Mouse (Mus musculus): Measurements from ENCODE around the gene Glis2. TPM values are rescaled to one million over a fixed set of nuclear protein-coding genes. Genes with fewer than 3 reads are reported as not detected.
A peak's percentile ranks its signal among the peaks of the same experiment; 100 is the strongest.

Glis2 gene
- polyA plus RNA-seq, 1 experiment from 2014 or later, result 29.2 TPM

- no peaks in the 10 kb centered on the region for H3K9me3 ChIP-seq (ENCODE audit: low read depth, low read length)
- TF ChIP-seq CTCF (IDR thresholded peaks at IDR 0.05; ENCODE audit: low read depth), result no peak
- H3K4me3 ChIP-seq (ENCODE audit: low read depth, low read length), result no peak overlapping the region
- peak overlapping the region; percentile 16 for H3K4me2 ChIP-seq
- H3K36me3 ChIP-seq (ENCODE audit: insufficient read depth), result no peaks in the 10 kb centered on the region
- H3K4me1 ChIP-seq (ENCODE audit: insufficient read depth), result peaks cover 56% of the 10 kb centered on the region
- ATAC-seq (ENCODE audit: insufficient read depth) (no peak; the same call in 1 of the 2 replicates), DNase-seq (no peak)
- H3K27me3 ChIP-seq (ENCODE audit: insufficient read depth, low read length), result no peaks in the 10 kb centered on the region
- H3K9ac ChIP-seq, result peak overlapping the region; percentile 33; the same call in 1 of the 2 replicates
- 39% methylated on average over 1 of the region's 1 CpGs for WGBS
- H3K27ac ChIP-seq (ENCODE audit: low read depth), result peak overlapping the region; percentile 90
These were observed 8.9 kb downstream of the Glis2 start for GRCm38 (mm10) chr16:4603453-4603837.

DNA sequence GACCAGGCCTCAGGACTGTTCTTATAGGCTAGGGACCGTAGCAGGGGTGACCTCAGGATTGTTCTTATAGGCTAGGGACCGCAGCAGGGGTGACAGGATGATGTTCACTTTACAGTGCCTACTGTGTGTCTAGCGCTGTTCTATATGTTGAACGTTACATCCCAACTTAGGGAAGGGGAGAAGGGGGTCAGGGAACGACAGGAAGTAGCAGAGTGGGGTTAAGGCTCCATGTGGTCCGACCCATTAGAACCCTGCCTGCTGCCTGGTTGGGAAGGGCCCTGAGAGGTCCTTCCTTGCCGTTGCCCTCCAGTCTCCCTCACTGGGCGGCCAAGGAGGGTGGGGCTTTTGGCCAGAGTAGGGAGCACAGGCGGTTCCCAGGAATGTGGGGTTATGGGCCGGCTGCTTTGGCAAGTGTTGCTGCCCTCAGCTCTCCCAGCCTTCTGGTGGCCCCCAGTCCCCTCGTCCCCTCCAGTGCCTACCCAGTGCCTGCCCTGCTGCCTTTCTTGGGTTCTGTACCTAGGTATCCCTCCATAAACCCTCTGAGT is 9.9 kb downstream of the Glis2 start:
- Histone ChIP-seq H3K4me2 (0 out of 2 replicates have a peak overlapping the region, but pooled peaks have one; percentile 10), H3K4me3 (ENCODE audit: low read depth, low read length) (no peak overlapping the region), H3K9me3 (ENCODE audit: low read depth, low read length) (no peaks in the 10 kb centered on the region), H3K9ac (peak overlapping the region; percentile 32), H3K36me3 (ENCODE audit: insufficient read depth) (peaks cover 8% of the 10 kb centered on the region), H3K27me3 (ENCODE audit: insufficient read depth, low read length) (no peaks in the 10 kb centered on the region), H3K4me1 (ENCODE audit: insufficient read depth) (peaks cover 50% of the 10 kb centered on the region), H3K27ac (ENCODE audit: low read depth) (peak overlapping the region; percentile 90)
- 45% methylated on average over 11 of the region's 11 CpGs for WGBS
- TF ChIP-seq CTCF (IDR thresholded peaks at IDR 0.05; ENCODE audit: low read depth), result no peak
- DNase-seq (no peak), ATAC-seq (ENCODE audit: insufficient read depth) (no peak)

- no peaks in the 10 kb centered on the region for H3K27me3 ChIP-seq (ENCODE audit: insufficient read depth, low read length)
- no peak overlapping the region for H3K4me3 ChIP-seq (ENCODE audit: low read depth, low read length)
- peaks cover 19% of the 10 kb centered on the region for H3K36me3 ChIP-seq (ENCODE audit: insufficient read depth)
- no peak overlapping the region for H3K4me2 ChIP-seq
- 51% methylated on average over 13 of the region's 13 CpGs for WGBS
- peaks cover 50% of the 10 kb centered on the region for H3K4me1 ChIP-seq (ENCODE audit: insufficient read depth)
- no peak for DNase-seq
- no peak for ATAC-seq (ENCODE audit: insufficient read depth)
- H3K9me3 ChIP-seq (ENCODE audit: low read depth, low read length), result no peaks in the 10 kb centered on the region
- H3K27ac ChIP-seq (ENCODE audit: low read depth), result 0 out of 2 replicates have a peak overlapping the region, but pooled peaks have one; percentile 3
- no peak for TF ChIP-seq CTCF (IDR thresholded peaks at IDR 0.05; ENCODE audit: low read depth)
- no peak overlapping the region for H3K9ac ChIP-seq
These were observed 11.1 kb downstream of the Glis2 start for GRCm38 (mm10) chr16:4605514-4606131.

DNA sequence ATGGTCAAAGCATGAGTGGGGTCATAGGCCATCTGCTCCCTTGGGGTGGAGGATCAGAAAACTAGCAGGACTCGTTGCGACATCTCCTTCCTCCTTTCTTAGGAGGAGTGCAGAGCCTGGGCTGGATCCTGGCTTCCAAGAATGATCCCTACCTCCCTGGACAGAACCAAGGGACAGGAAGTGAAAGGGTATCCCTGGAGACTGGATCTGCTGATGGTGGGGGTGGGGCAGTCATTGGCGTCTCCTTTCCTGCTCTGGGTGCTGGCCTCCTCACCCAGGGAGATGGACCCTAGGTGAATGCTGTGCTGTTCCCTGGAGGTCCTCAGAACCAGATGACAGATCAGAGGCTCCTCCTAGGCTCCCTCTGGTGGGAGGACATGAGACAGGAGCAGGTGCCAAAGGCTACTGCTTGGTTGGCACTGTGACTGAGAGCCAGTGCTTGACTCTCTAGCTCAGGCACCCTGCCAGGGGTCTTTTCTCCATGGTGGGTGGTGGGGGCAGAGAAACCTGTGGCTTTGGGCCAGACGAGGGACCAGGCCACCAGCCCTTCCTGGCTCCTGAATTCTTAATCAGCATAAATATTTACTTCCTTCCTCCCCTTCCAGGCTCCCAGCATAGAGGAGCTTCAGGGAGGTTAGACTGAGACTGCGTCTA is 12.0 kb downstream of the Glis2 start:
- H3K27ac ChIP-seq (ENCODE audit: low read depth), result 0 out of 2 replicates have a peak overlapping the region, but pooled peaks have one; percentile 3
- peak overlapping the region; percentile 16; the same call in 1 of the 2 replicates for H3K4me2 ChIP-seq
- H3K4me1 ChIP-seq (ENCODE audit: insufficient read depth), result peaks cover 50% of the 10 kb centered on the region
- peak; percentile 66 for TF ChIP-seq CTCF (IDR thresholded peaks at IDR 0.05; ENCODE audit: low read depth)
- H3K9ac ChIP-seq, result no peak overlapping the region
- no peak overlapping the region for H3K4me3 ChIP-seq (ENCODE audit: low read depth, low read length)
- ATAC-seq (ENCODE audit: insufficient read depth) (no peak), DNase-seq (peak; percentile 72)
- WGBS, result 15% methylated on average over 5 of the region's 5 CpGs
- peaks cover 26% of the 10 kb centered on the region for H3K36me3 ChIP-seq (ENCODE audit: insufficient read depth)
- H3K9me3 ChIP-seq (ENCODE audit: low read depth, low read length), result no peaks in the 10 kb centered on the region
- no peaks in the 10 kb centered on the region for H3K27me3 ChIP-seq (ENCODE audit: insufficient read depth, low read length)

DNA sequence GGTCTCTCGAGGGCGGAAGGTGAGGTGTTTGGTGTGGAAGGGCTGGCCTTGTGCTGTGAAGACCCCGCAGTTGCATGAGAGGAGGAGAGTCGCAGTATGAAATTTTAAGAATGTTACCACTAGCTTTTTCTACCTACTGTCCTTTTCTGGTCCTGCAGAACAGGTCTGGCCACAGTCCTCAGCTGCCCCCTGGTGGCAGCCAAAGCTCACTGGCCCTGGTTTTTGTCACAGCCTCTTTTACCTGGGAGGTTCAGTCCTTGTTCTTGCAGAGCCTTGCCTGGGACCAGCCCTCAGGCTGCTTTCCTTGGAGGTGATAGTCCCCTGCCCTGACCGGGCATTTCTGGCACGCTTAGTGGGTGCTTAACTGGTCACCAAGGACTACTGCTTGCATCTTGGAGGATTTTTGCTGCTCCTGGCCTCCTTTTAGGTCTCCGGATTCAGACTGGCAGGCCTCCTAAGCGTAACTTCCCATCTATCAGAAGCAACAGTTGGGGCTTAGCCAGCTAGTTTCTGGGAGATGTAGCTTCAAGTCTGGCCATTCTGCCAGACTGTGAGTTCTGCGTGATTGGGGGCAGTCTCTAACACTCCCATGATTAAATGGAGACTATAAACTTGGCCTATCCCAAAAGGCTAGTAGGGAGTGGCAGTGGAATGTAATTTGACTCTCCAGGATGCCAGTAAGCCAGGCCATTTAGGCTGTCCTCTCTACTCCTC is 13.5 kb downstream of the Glis2 start:
- no peak overlapping the region for H3K4me2 ChIP-seq

DNA sequence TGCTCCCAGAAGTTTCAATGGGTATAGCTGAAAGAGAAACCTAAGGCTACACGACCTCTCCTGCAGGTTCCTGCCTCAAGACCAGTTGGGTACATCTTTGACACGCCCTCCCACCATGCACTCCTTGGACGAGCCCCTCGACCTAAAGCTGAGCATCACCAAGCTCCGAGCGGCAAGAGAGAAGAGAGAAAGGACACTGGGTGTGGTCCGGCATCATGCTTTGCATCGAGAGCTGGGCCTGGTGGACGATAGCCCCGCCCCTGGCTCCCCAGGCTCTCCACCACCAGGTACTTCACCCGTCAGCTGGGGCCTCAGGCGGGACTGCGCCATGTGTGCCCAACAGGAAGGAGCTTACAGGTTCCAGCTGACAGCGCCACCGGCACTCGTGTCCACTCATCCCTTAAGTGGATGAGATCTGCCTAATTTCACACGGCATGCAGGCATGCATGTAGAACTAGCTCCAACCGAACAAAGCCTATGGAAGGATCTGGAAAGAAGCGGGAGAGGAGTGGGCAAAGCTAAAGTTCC is 14.1 kb downstream of the Glis2 start:
- H3K4me2 ChIP-seq, result no peak overlapping the region
- no peak for TF ChIP-seq CTCF (IDR thresholded peaks at IDR 0.05; ENCODE audit: low read depth)
- no peak overlapping the region for H3K4me3 ChIP-seq (ENCODE audit: low read depth, low read length)
- WGBS, result 80% methylated on average over 19 of the region's 19 CpGs
- no peaks in the 10 kb centered on the region for H3K27me3 ChIP-seq (ENCODE audit: insufficient read depth, low read length)
- H3K4me1 ChIP-seq (ENCODE audit: insufficient read depth), result peaks cover 35% of the 10 kb centered on the region
- no peak overlapping the region for H3K9ac ChIP-seq
- no peak for DNase-seq
- H3K9me3 ChIP-seq (ENCODE audit: low read depth, low read length), result no peaks in the 10 kb centered on the region
- peaks cover 46% of the 10 kb centered on the region for H3K36me3 ChIP-seq (ENCODE audit: insufficient read depth)
- H3K27ac ChIP-seq (ENCODE audit: low read depth), result no peak overlapping the region
- 0 out of 2 replicates have a peak, but pooled peaks have one; percentile 6 for ATAC-seq (ENCODE audit: insufficient read depth)

More for the DNA sequence above, 13.5 kb downstream of the Glis2 start:
- TF ChIP-seq CTCF (IDR thresholded peaks at IDR 0.05; ENCODE audit: low read depth), result peak; percentile 99
- peaks cover 41% of the 10 kb centered on the region for H3K4me1 ChIP-seq (ENCODE audit: insufficient read depth)
- no peak overlapping the region for H3K9ac ChIP-seq
- ATAC-seq (ENCODE audit: insufficient read depth) (peak; percentile 38; the same call in 1 of the 2 replicates), DNase-seq (peak; percentile 94)
- no peaks in the 10 kb centered on the region for H3K9me3 ChIP-seq (ENCODE audit: low read depth, low read length)
- no peak overlapping the region for H3K4me3 ChIP-seq (ENCODE audit: low read depth, low read length)
- no peaks in the 10 kb centered on the region for H3K27me3 ChIP-seq (ENCODE audit: insufficient read depth, low read length)
- no peak overlapping the region for H3K27ac ChIP-seq (ENCODE audit: low read depth)
- H3K36me3 ChIP-seq (ENCODE audit: insufficient read depth), result peaks cover 40% of the 10 kb centered on the region
- 35% methylated on average over 9 of the region's 9 CpGs for WGBS

All from lung, embryonic 14.5 days (tissue).